Mouse (Mus musculus): ENCODE results near the gene Sh3bp5. TPM values are rescaled to one million over a fixed set of nuclear protein-coding genes. Genes with fewer than 3 reads are reported as not detected.

Gene Sh3bp5
- polyA plus RNA-seq, 2 experiments = 22.2 to 49.1 TPM

GRCm38 (mm10) chr14:31405652-31406051, 30.2 kb downstream of the Sh3bp5 start:
- WGBS = 79% methylated on average over 6 of the region's 6 CpGs
- DNase-seq (ENCODE audit: low spot score) = no peak
- Histone ChIP-seq H3K9ac (ENCODE audit: low read depth, low read length, severe bottlenecking) (no peak overlapping the region), H3K9me3 (ENCODE audit: control insufficient read depth, low read length) (no peaks in the 10 kb centered on the region), H3K4me3 (replicated peaks; ENCODE audit: low read length) (no peak overlapping the region), H3K36me3 (ENCODE audit: control insufficient read depth, insufficient read depth, low read length) (peaks cover 32% of the 10 kb centered on the region), H3K4me2 (replicated peaks; ENCODE audit: low read depth, low read length, severe bottlenecking) (no peak overlapping the region), H3K27ac (replicated peaks; ENCODE audit: low read depth, low read length) (no peak overlapping the region), H3K4me1 (ENCODE audit: control insufficient read depth, insufficient read depth, low read length) (peaks cover 11% of the 10 kb centered on the region), H3K27me3 (ENCODE audit: control insufficient read depth, insufficient read depth, low read length) (no peaks in the 10 kb centered on the region)
- no peak for TF ChIP-seq POLR2A (IDR thresholded peaks at IDR 0.05; ENCODE audit: borderline replicate concordance, extremely low read depth, insufficient read depth, insufficient read length)
- no peak for ATAC-seq (ENCODE audit: low FRiP score, low read depth)

- no peak for TF ChIP-seq POLR2A (IDR thresholded peaks at IDR 0.05; ENCODE audit: borderline replicate concordance, extremely low read depth, insufficient read depth, insufficient read length)
- 78% methylated on average over 4 of the region's 4 CpGs for WGBS
- no peak overlapping the region for H3K27ac ChIP-seq (replicated peaks; ENCODE audit: low read depth, low read length)
Observed at GRCm38 (mm10) chr14:31404663-31405062, 31.2 kb downstream of the Sh3bp5 start.

DNA sequence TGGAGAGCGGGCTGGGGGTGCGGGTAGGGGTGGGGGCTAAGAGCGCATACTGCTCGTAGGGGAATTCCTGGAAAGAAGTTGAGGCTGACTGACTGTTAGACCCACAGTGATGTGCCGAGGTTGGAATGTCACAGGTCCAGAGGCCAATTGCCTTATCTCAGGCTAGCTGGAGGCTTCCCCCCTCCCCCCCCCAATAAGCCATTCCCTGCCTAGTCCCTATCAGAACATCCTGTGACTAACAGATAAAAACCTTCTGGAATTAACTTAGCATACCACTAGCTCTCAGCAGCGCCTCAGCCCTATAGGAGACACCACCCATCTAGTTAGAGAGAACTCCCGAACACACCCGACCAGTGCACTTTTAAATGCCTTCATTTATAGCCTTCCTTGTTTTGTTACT, 31.9 kb downstream of the Sh3bp5 start:
- no peaks in the 10 kb centered on the region for H3K27me3 ChIP-seq (ENCODE audit: control insufficient read depth, insufficient read depth, low read length)
- 39% methylated on average over 8 of the region's 8 CpGs for WGBS
- no peak for TF ChIP-seq POLR2A (IDR thresholded peaks at IDR 0.05; ENCODE audit: borderline replicate concordance, extremely low read depth, insufficient read depth, insufficient read length)
- H3K9me3 ChIP-seq (ENCODE audit: control insufficient read depth, low read length) = no peaks in the 10 kb centered on the region
- H3K9ac ChIP-seq (ENCODE audit: low read depth, low read length, severe bottlenecking) = no peak overlapping the region
- no peak for DNase-seq (ENCODE audit: low spot score)
- no peak overlapping the region for H3K27ac ChIP-seq (replicated peaks; ENCODE audit: low read depth, low read length)
- no peak for ATAC-seq (ENCODE audit: low FRiP score, low read depth)
- peaks cover 32% of the 10 kb centered on the region for H3K36me3 ChIP-seq (ENCODE audit: control insufficient read depth, insufficient read depth, low read length)
- no peak overlapping the region for H3K4me2 ChIP-seq (replicated peaks; ENCODE audit: low read depth, low read length, severe bottlenecking)
- no peak overlapping the region for H3K4me3 ChIP-seq (replicated peaks; ENCODE audit: low read length)
- H3K4me1 ChIP-seq (ENCODE audit: control insufficient read depth, insufficient read depth, low read length) = peaks cover 17% of the 10 kb centered on the region

More at GRCm38 (mm10) chr14:31404663-31405062, 31.2 kb downstream of the Sh3bp5 start:
- H3K27me3 ChIP-seq (ENCODE audit: control insufficient read depth, insufficient read depth, low read length) = no peaks in the 10 kb centered on the region
- peaks cover 14% of the 10 kb centered on the region for H3K4me1 ChIP-seq (ENCODE audit: control insufficient read depth, insufficient read depth, low read length)
- H3K9me3 ChIP-seq (ENCODE audit: control insufficient read depth, low read length) = no peaks in the 10 kb centered on the region
- ATAC-seq (ENCODE audit: low FRiP score, low read depth) (no peak), DNase-seq (ENCODE audit: low spot score) (no peak)
- H3K4me2 ChIP-seq (replicated peaks; ENCODE audit: low read depth, low read length, severe bottlenecking) = no peak overlapping the region
- H3K4me3 ChIP-seq (replicated peaks; ENCODE audit: low read length) = no peak overlapping the region
- H3K36me3 ChIP-seq (ENCODE audit: control insufficient read depth, insufficient read depth, low read length) = peaks cover 32% of the 10 kb centered on the region
- no peak overlapping the region for H3K9ac ChIP-seq (ENCODE audit: low read depth, low read length, severe bottlenecking)

GRCm38 (mm10) chr14:31403556-31403955, 32.3 kb downstream of the Sh3bp5 start:
- ATAC-seq (ENCODE audit: low FRiP score, low read depth) (no peak), DNase-seq (ENCODE audit: low spot score) (no peak)
- Histone ChIP-seq H3K4me1 (ENCODE audit: control insufficient read depth, insufficient read depth, low read length) (peaks cover 17% of the 10 kb centered on the region), H3K27ac (replicated peaks; ENCODE audit: low read depth, low read length) (no peak overlapping the region), H3K4me3 (replicated peaks; ENCODE audit: low read length) (no peak overlapping the region), H3K27me3 (ENCODE audit: control insufficient read depth, insufficient read depth, low read length) (no peaks in the 10 kb centered on the region), H3K36me3 (ENCODE audit: control insufficient read depth, insufficient read depth, low read length) (peaks cover 33% of the 10 kb centered on the region), H3K4me2 (replicated peaks; ENCODE audit: low read depth, low read length, severe bottlenecking) (no peak overlapping the region), H3K9me3 (ENCODE audit: control insufficient read depth, low read length) (no peaks in the 10 kb centered on the region), H3K9ac (ENCODE audit: low read depth, low read length, severe bottlenecking) (no peak overlapping the region)
- no peak for TF ChIP-seq POLR2A (IDR thresholded peaks at IDR 0.05; ENCODE audit: borderline replicate concordance, extremely low read depth, insufficient read depth, insufficient read length)
- WGBS = 48% methylated on average over 9 of the region's 9 CpGs

DNA sequence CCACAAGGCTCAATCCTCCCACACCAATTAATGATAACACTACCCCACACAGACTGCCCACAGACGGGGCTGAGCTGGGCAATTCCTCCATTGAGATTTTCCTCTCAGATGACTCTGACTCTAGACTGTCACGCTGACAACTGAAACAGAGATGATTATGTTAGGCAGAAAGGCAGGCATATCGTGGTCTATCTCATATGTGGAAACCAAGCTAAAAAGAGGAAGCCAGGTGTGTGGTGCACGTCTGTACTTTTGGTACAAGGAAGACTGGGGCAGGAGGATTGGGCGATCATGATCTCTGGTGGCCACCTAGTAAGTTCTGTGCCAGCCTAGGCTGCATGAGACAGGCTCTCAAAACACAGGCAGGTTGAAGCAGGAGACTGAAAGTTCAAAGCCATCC, 33.2 kb downstream of the Sh3bp5 start:
- Histone ChIP-seq H3K4me1 (ENCODE audit: control insufficient read depth, insufficient read depth, low read length) (peaks cover 17% of the 10 kb centered on the region), H3K4me3 (replicated peaks; ENCODE audit: low read length) (no peak overlapping the region), H3K4me2 (replicated peaks; ENCODE audit: low read depth, low read length, severe bottlenecking) (no peak overlapping the region), H3K27ac (replicated peaks; ENCODE audit: low read depth, low read length) (no peak overlapping the region), H3K9me3 (ENCODE audit: control insufficient read depth, low read length) (no peaks in the 10 kb centered on the region), H3K27me3 (ENCODE audit: control insufficient read depth, insufficient read depth, low read length) (no peaks in the 10 kb centered on the region), H3K36me3 (ENCODE audit: control insufficient read depth, insufficient read depth, low read length) (peaks cover 37% of the 10 kb centered on the region), H3K9ac (ENCODE audit: low read depth, low read length, severe bottlenecking) (no peak overlapping the region)
- TF ChIP-seq POLR2A (IDR thresholded peaks at IDR 0.05; ENCODE audit: borderline replicate concordance, extremely low read depth, insufficient read depth, insufficient read length) = no peak
- DNase-seq (ENCODE audit: low spot score) (no peak), ATAC-seq (ENCODE audit: low FRiP score, low read depth) (no peak)
- 89% methylated on average over 5 of the region's 5 CpGs for WGBS

- H3K4me1 ChIP-seq (ENCODE audit: control insufficient read depth, insufficient read depth, low read length) = peaks cover 17% of the 10 kb centered on the region
- TF ChIP-seq POLR2A (IDR thresholded peaks at IDR 0.05; ENCODE audit: borderline replicate concordance, extremely low read depth, insufficient read depth, insufficient read length) = no peak
- no peak overlapping the region for H3K4me2 ChIP-seq (replicated peaks; ENCODE audit: low read depth, low read length, severe bottlenecking)
- H3K9ac ChIP-seq (ENCODE audit: low read depth, low read length, severe bottlenecking) = no peak overlapping the region
- 67% methylated on average over 6 of the region's 6 CpGs for WGBS
- DNase-seq (ENCODE audit: low spot score) (no peak), ATAC-seq (ENCODE audit: low FRiP score, low read depth) (no peak)
- H3K27me3 ChIP-seq (ENCODE audit: control insufficient read depth, insufficient read depth, low read length) = no peaks in the 10 kb centered on the region
- no peak overlapping the region for H3K4me3 ChIP-seq (replicated peaks; ENCODE audit: low read length)
- no peak overlapping the region for H3K27ac ChIP-seq (replicated peaks; ENCODE audit: low read depth, low read length)
- peaks cover 31% of the 10 kb centered on the region for H3K36me3 ChIP-seq (ENCODE audit: control insufficient read depth, insufficient read depth, low read length)
- no peaks in the 10 kb centered on the region for H3K9me3 ChIP-seq (ENCODE audit: control insufficient read depth, low read length)
Observed at GRCm38 (mm10) chr14:31401918-31402427, 33.9 kb downstream of the Sh3bp5 start.
